Mouse (Mus musculus) telencephalon, adult 2 months (tissue): Measurements from ENCODE around the gene Med8.

ENCODE experiments used
- DNase-seq: peaks from one replicate; pipeline ENCODE4 v3.0.0-alpha.2; 2011; ENCODE audit warnings: low read depth, low spot score

Med8 gene

DNA sequence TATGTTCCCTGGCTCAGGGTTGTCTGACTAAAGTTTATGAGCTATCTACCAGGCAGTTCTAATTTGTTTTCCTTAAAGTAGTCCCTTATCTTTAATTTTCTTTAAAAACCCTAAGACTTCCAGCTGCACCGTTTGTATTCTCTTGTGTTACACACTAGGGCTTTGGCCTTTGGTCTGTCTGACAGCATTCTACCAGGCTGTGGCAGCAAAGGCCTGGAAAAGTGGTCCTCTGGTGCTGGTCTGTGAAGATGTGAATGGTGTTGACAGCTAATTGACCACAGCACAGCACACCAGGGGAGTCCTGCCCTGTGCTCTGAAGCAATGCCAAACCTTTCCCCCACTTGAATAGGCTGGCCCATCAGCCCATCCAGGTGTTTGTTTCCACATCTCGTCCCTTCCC is 6.6 kb downstream of the Med8 start:
- no peak for DNase-seq

DNA sequence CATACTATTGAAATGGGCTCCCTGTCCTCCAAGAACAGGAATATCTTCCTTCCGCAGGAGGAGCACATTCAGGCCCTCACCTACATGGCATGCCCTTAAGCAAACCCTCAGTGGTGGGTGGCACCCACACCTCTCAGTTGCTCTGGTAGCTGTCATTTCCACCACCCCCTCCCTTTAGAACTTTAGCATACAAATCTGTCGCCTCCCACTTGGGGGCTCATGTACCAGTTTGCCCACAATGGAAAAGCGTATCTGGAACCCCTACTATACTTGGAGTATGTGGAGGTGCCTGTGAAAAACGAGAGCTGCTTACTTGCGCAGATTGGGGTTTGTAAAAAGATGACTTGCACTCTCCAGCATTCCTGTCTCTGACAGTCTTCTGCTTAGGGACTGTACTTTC is 7.2 kb downstream of the Med8 start:
- peak; percentile 60 for DNase-seq

DNA sequence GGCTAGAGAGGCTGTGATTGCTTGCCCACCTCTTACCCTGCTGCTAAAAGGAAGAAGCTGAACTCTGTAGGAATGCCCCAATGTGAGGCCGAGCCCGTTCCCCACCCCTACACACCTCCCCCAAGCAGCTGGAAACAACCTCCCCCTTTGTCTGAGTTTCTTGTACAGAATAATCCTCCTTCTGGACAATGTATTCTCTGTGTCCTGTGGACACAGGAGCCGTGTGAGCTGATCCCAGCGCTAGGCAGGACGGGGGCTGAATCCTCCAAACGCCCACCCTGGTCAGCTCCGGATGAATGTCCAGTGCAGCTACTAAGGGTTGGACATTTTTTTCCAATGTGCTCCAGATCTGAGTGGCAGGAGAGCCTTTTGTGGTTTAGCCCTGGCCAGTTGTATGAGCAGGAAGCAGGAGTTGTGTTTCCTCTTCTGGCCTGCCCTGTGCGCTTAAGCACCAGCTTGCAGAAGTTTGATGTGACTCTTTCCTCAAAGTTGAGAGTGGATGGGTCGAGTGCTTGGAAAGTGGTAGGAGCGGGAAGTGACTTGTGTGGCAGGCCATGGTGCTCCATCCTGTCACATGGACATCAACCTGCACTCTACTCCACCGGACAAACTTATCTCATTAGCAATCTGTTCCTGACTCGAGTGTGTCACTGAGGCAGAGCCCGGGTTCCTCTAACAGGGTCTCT is 8.1 kb downstream of the Med8 start:
- DNase-seq = peak; percentile 50

DNA sequence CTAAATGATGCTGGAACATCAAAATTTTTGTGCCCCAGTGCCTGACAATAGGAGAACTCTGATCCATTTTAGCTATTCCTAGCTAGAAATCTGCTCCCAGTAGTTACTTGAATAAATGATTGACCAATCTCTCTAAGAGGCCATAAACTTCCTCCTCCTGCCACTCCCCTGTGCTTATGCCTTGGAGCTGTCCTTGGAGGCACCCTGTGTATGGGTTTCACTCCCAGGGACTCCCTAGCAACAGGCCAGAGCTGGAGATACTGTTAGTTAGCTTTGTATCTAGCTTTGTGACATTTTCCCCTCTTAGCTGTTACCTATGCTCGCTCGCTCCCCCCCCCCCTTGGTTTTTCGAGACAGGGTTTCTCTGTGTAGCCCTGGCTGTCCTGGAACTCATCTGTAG is 12.2 kb downstream of the Med8 start:
- no peak for DNase-seq

DNA sequence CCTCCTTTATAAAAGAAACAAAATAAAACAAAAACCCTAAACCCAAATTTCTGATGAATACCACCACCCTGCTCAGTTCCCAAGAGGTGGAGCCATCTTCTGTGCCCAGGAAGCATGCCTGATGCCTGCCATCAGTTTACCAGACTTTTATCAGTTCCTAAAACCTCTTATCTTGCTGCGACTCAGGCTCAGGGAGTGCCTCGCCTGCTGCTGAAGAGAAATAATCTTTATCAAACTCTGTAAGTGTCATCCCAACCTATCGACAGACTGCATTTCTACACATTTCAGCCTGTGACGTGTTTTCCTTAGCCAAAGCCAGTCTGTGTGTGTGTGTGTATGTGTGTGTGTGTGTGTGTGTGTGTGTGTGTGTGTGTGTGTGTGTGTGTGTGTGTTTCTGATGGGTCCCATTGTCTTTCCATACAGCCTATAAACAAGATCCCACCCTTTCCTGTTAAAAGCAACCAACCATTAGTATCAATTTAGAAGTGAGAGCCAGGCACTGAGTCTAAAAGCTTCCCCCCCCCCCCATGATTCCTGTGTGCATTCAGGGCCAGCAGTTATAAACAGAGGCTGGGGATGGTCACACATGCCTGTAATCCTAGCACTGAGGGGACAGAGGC is 15.5 kb downstream of the Med8 start:
- no peak for DNase-seq

DNA sequence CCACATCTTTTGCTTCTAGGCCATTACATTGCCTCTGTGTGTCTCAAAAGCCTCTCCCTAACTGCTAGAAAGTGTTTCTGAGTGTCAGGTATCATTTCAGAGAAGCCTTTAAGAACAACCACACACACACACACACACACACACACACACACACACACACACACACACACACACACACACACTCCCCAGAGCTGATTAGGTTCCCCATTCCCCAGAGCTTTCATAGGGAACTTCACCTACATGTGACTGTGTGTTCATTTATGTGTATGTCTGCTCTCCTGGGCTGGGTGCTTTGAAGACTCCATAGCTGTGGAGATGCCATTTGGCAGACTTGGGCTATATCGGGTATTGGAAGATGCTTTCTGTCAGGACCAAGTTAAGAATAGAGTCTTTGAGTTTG is 16.2 kb downstream of the Med8 start:
- no peak for DNase-seq

DNA sequence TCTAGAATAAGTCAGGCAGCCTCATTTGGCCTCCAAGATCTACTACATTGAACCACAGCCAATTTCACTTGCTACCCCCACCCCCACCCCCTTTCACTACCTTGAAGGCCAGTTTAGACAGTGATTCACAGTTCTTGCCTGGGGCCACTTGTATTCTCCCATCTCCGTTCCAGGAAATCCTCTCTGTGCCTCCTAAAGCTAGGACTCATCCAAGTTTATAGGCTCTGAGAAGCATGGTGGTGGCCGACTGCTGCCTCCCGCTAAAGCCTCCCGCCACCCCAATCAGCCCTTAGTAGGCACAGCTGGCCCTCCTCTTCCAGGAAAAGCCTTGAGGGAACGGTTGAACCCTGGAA is 18.3 kb downstream of the Med8 start:
- DNase-seq = no peak

DNA sequence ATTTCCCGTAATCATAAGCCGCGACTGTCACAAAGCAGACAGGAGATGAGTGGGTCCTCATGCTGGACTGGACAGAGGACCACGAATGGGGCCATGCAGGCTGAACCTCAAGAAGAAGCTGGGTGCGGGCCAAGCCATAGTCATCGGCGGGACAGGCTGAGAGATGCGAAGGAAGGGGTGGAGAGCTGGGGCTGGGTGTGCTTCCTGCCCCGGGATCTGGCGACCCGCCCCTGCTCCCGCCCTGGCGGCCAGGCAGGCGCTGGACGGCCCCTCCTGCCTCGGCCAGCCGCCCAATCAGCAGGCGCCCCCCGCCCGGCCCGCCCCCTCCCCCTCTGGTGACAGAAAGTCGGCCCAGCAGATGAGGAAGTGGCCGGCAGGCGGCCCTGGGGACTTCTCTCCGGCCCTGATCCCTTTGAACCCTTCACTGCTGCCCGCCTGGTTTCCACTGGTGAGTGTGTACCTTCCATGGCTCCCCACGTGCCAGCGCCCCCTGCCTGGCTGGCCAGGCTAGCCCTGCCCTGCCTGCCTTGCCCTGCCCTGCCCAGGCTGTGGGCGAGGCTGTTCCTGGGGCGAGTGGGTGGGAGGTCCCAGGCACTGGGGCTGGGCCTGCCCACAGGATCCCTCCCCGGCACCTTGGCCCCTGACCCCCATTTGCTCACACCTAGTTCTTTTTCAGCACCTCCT is 18.8 kb downstream of the Med8 start, which contains the start of gene Elovl1:
Gene Elovl1, plus strand, starts transcription at position 326 of the 684 bp plus-strand sequence.
- DNase-seq = no peak

DNA sequence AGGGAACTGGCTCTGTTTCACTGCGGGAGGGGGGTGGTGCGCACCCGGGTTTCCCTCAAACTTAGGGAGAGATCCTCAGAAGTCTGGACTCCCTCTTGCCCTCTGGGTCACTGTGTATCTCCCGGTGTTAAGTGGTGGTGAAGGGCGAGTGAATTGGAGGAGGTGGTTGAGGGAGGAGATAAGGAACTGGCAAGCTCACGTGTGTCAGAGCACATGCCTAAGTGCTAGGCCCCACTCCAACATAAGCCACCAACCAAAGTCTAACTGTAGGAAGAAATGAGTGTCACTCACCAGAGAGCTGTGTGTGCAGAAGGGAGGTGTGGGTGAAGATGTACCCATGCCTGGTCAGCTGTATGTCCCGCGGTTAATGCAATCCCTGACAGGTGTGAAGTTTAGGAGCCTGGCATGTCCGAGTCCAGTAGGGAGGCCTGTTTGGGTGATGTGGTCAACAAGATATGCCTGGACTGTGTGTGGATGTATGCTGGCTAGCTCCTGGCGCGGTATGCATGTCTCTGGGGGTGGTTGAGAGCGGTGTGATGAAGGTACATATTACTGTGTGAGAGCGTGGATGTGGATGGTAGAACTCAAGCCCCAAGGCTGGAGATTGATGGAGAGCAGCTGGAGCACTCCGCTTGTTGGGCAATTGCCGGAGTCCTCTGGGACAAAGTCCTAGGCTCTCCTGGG is 19.5 kb downstream of the Med8 start:
- no peak for DNase-seq

DNA sequence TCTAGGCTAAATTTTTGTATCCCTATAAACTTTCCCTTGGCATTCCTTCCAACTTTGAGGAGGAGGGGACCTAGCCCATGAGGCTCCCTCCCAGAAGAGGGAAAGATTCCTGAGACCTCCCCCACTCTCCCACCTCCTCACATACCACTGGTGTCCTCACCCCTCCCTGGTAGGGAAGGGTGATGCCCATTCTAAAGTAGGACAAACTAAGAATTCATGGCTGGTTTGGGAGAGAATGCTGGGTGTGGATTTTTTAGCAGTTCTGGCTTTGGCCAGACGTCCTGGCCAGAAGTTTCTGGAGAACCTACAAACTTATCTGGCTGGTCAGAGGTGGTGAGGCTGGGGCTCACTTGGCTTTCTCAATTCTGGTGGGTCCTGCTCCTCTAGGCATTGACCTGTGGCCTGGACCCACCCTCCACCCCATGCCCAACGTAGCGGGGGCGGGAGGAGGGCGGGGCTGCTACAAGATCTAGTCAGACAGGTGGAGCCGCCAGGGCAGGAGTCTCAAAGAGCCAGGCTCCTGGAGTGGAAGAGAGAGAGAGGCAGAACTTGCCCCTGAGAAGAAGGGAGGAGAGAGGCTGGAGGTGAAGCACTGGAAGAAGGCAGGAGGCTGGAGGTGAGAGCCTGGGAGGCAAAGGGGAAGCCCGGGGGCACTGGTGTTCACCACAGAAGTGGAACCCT is 20.2 kb downstream of the Med8 start:
- no peak for DNase-seq

DNA sequence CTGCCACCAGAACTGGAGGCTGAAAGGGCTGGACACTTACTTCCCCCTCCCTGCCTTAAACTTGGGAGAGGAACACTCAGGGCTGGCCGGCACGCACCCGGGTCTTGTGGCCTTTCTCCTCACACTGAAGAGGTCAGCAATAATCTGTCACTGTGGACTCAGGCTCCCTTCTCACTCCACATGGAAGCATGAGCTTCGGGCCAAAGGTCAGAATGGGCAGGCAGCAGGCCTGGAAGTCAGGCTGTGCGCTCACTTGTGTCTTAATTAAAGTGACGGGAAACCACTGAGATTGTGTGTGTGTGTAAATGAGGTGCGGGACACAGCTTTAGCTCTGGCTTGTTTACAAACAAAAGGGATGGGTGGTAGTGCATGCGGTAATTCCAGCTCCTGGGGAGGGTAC is 23.2 kb downstream of the Med8 start:
- no peak for DNase-seq

DNA sequence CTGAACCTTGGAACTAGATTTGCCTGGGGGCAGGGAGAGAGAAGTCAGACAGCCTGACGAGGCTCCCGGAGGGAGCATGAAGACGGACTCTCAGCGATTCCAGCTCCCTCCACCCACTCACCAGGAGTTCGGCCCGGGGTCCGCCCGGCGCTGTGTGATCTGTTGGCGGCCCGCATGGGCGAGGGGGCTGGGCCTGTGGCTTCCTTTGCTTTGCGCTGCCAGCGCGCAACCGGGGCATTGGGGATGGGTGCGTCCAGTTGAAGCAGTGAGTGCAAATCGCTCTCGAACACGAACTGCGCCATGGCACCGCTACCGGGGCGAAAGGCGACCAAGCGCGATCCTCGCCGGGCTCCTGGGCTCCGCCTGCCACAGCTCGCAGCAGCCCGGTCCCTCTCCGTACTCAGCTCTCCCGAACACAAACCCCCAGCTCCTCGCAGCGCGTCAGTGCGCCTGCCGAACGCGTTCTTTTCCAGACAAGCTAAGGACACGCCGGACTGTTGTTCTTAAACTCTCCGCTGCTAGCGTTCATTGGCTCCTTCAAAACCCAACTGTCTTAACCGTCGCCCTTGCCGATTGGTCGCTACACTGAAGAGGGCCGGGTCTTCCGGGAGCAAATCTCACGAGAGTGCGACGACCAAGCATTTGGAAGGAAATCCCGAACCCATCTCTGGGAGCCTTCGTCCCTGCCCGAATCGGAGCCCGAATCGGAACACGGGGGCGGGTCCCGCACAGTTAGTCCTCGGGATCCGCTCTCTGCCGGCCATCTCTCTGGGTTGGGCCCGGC is 27.9 kb downstream of the Med8 start, which contains the start of gene Cdc20:
Gene Cdc20, minus strand, starts transcription at position 533 of the 784 bp plus-strand sequence.
- DNase-seq = peak; percentile 93

DNA sequence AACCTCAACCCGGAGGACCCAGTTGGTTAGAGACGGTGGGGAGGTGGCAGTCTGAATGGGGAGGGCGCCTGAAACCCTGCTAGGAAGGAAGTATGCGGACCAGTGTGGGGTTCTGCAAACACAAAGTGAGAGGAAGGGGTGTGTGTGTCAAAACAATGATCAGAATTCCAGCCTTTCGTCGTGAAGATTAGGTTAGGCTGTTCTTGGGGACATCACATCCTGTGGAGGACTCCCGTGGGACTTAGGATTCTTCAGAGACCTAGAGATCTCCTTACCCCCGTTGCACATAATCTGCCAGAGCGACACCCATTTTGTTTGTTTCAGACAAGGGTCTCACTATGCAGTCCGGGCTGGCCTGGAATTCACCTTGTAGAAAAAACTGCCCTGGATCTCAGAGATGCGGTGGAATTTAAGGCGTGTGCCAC is 28.7 kb downstream of the Med8 start:
- DNase-seq = no peak

DNA sequence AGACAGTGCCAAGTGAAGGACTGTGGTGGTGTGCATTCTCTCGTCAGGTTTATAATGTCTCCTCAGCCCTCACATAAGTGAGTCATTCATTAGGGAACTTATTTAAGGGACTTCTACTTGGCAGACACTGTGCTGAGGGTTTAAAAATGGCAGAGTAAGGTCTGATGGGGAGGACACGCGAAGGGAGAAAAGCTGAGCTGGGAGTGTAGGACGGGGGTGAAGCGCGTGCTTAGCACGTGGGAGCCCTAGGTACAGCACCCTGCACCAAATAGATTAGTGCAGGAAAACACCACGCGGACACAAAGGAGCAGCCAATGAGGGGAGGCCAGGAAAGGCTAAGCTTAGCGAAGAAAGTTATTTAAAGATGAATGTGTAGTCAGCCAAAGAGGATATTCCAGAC is 36.0 kb downstream of the Med8 start:
- DNase-seq = peak; percentile 58

DNA sequence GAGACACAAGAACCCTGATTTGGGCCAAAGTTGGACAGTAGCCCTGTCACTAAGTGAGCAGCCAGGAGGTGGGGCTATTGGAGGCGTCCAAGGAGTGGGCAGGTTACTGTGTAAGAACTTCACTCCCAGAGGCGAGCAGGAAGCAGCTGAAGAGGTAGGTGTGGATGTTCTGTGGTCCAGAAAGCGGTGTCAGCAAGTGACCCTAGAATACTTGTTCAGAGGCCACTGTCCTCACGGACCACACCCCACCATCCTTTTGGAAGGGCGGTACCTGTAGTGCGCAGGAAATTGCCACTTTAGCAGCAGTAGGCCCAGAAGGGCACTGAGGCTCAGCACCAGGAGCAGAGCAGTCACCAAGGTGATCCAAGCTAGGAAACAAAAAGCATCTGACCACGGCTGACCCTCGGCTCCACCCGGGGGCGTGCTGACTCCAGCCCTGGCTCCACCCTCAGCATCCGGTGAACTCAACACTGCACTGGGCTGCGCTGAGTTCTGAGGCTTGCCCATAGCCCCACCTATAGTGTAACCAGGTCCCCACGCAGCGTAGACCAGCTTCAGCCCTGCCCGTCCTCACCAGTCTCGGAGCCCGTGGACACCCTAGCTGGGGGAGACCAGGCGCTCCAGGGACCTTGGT is 36.8 kb downstream of the Med8 start:
- DNase-seq = no peak

DNA sequence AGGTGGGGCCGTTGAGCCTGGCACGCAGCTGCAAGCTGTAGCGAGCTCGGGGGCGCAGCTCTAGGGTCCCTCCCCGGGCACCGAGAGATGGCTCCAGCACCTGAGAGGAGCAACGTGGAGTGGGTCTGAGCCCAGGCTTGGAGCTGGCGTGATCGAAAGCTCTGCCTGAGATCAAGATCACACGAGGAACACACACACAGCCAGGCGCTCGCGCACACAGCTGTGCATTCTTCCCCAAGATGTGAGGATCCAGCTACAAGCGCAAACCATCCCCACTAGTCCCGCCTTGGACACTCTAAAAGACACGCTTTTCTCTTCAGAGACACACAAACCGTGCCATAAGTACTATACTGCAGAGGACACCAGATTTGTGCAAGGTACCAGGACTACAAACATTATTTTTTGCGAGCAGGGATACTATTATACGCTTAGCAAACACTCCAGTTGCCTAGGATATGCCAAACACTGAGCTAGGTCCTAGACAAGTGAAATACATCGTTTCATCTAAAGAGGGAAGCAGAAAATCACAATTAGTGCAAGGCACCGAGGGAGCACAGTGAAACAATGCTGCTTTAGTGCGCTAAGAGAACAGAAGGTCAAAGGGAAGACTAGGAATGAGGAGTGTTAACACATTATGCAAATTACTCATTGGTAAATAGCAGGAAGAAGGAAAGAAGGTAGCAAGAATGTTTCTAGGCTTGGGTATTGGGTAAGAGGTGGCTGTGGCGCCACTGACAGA is 37.4 kb downstream of the Med8 start:
- no peak for DNase-seq

DNA sequence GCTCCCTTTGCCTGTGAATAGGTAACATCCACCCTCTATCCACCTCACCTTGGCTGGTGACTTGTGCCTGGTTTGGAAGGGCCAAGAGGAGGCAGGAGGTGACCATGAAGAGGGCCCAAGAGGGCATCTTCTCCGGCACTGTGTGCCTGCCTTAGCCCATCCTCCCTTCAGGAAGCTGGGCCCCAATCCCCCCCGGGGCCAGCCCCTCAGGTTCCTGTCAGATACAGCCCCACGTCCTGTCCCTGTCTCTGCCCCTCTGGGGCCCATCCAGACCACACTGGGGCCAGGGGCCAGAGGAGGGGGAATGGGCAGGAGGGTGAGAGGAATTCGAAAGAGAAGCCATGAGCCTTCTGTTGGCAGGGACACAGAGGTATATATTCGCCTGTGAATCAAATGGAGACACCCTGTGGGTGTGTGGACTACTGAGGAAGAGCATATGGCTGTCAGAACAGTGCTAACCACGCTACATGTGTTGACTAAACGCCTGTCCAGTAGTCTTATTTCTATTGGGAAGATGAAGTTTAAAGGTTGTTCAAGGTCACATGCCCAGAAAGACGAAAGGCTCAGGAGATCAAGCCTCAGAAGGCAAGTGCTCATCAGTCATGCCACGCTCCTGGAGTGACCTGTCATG is 48.3 kb downstream of the Med8 start, which contains the start of gene Mpl:
Gene Mpl, minus strand, starts transcription at position 169 of the 631 bp plus-strand sequence.
- DNase-seq = no peak

DNA sequence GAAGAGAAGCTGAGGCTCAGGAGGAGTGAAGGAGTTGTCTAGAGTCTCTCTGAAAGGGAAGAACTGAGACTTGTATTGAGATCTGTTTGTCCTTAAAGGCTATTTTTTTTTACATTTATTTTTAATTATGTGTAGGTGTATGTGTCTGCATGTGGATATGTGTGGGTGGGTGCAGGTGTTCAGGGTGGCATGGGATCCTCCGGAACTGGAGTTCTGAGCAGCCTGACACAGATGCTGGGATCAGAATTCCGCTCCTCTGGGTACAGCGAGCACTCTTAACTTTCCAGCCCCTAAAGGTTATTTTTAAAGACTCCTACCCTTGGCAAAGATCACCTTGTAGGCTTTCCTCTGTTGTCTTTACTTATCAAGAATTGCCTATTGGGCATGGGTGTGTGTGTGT is 55.8 kb downstream of the Med8 start:
- no peak for DNase-seq
